Mouse (Mus musculus) kidney, embryonic 14.5 days (tissue): ENCODE measurements at regions not wholly inside any gene's neighbourhood (a gene's known extent, or its start where the extent isn't known, plus 50 kb on each side); places are given as distances from the start of the nearest gene placed in this dataset.

Experiments used
- ATAC-seq: fragments of 200-750 bp; cut with Nextera tagmentation; 2 replicates; pipeline ENCODE4 v1.8.0; 2017; ENCODE audit warnings: moderate number of reproducible peaks, mild to moderate bottlenecking, moderate TSS enrichment, moderate library complexity; ENCODE audit not compliant: low FRiP score, low TSS enrichment
- H3K27ac ChIP-seq: fragments of 300-500 bp; sonication (generic); 2 replicates; pipeline ENCODE4 v1.5.1; 2014; ENCODE audit warnings: low read depth, mild to moderate bottlenecking, low read length, moderate library complexity, mixed read lengths
- H3K27me3 ChIP-seq: fragments of 300-500 bp; sonication (generic); 2 replicates; pipeline ENCODE4 v1.6.1; 2014; ENCODE audit warnings: mild to moderate bottlenecking, low read length; ENCODE audit not compliant: control insufficient read depth, insufficient read depth
- H3K36me3 ChIP-seq: fragments of 300-500 bp; sonication (generic); 2 replicates; pipeline ENCODE4 v1.6.1; 2014; ENCODE audit warnings: low read length, mixed read lengths; ENCODE audit not compliant: control insufficient read depth, insufficient read depth
- H3K4me1 ChIP-seq: fragments of 300-500 bp; sonication (generic); 2 replicates; pipeline ENCODE4 v1.6.1; 2014; ENCODE audit warnings: low read length, mixed read lengths; ENCODE audit not compliant: control insufficient read depth, insufficient read depth
- H3K4me2 ChIP-seq: fragments of 300-500 bp; sonication (generic); replicated peaks from 2 replicates; pipeline ENCODE4 v1.6.1; 2014; ENCODE audit warnings: low read depth, mild to moderate bottlenecking, low read length
- H3K4me3 ChIP-seq: fragments of 300-500 bp; sonication (generic); 2 replicates; pipeline ENCODE4 v1.5.1; 2014; ENCODE audit warnings: mild to moderate bottlenecking, low read length
- H3K9ac ChIP-seq: fragments of 300-500 bp; sonication (generic); 2 replicates; pipeline ENCODE4 v1.6.1; 2014; ENCODE audit warnings: low read depth, mild to moderate bottlenecking, low read length, moderate library complexity
- H3K9me3 ChIP-seq: fragments of 300-500 bp; sonication (generic); 2 replicates; pipeline ENCODE4 v1.6.1; 2016; ENCODE audit warnings: low read length; ENCODE audit not compliant: control insufficient read depth
- WGBS: fragments of 180-500 bp; shearing (Covaris S2); extraction: QIAGEN DNeasy Blood & Tissue Kit; methylation state at CpG from one replicate; pipeline ENCODE4 v1.1.7; 2014; 5-methylcytosine and 5-hydroxymethylcytosine counted together

DNA sequence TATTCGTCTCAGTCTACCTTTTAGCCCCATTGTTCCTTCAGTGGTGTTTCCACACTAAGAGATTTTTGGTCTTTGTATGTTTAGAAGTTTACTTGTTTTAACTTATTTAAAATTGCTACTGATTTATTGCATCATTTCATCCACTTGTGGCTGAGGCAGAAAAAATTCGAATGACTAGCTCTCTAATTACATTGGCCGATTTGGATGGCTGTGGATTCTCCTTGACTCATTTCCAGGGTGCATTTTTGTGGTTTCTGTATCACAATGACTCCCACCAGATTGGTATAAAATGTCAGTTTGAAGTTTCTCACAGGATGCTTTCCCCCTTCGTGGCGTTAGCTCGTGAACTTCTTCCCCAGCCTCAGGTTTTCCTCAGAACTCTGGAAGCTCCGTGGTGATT lies 217.5 kb upstream of the Isl1 start:
- Histone ChIP-seq H3K9ac (no peak overlapping the region), H3K27ac (no peak overlapping the region), H3K9me3 (no peaks in the 10 kb centered on the region), H3K4me2 (no peak overlapping the region), H3K36me3 (no peaks in the 10 kb centered on the region), H3K4me1 (no peaks in the 10 kb centered on the region), H3K4me3 (no peak overlapping the region), H3K27me3 (no peaks in the 10 kb centered on the region; the same call in 1 of the 2 replicates)
- no peak for ATAC-seq
- WGBS = 45% methylated on average over 7 of the region's 7 CpGs

GRCm38 (mm10) chr13:116523713-116524303 lies 214.3 kb upstream of the Isl1 start:
- Histone ChIP-seq H3K4me2 (no peak overlapping the region), H3K36me3 (no peaks in the 10 kb centered on the region), H3K4me1 (no peaks in the 10 kb centered on the region), H3K4me3 (no peak overlapping the region), H3K9ac (no peak overlapping the region), H3K27ac (no peak overlapping the region), H3K9me3 (no peaks in the 10 kb centered on the region), H3K27me3 (no peaks in the 10 kb centered on the region)
- no peak for ATAC-seq
- WGBS = 5% methylated on average over 8 of the region's 8 CpGs

- 9% methylated on average over 13 of the region's 13 CpGs for WGBS
- H3K27me3 ChIP-seq = peaks cover 7% of the 10 kb centered on the region
- no peak overlapping the region for H3K27ac ChIP-seq
- no peak overlapping the region for H3K4me2 ChIP-seq
- no peak overlapping the region for H3K9ac ChIP-seq
- H3K9me3 ChIP-seq = no peaks in the 10 kb centered on the region
- H3K4me1 ChIP-seq = no peaks in the 10 kb centered on the region
- H3K36me3 ChIP-seq = no peaks in the 10 kb centered on the region
- no peak for ATAC-seq
- no peak overlapping the region for H3K4me3 ChIP-seq
These were observed 205.3 kb upstream of the Isl1 start for GRCm38 (mm10) chr13:116514640-116515311.

DNA sequence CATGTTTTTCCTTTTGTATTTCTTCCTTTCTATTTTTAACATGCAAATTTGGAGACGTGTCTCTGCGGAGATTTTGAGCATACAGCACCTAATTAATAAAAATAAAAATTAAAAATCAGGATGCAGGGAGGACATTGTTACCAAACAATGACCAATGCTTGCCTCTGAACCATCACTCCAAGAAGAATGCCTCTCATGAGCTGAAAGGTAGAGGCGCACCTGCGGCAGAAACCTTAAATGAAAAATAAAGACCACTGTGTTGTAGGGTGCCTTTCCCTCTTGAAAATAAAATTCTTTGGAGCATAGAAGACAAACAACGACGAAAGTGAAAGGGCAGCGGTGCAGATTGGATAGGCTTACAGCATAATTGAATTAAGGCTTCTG lies 204.8 kb upstream of the Isl1 start:
- Histone ChIP-seq H3K4me1 (no peaks in the 10 kb centered on the region), H3K27me3 (peaks cover 7% of the 10 kb centered on the region), H3K27ac (no peak overlapping the region), H3K4me3 (no peak overlapping the region), H3K9me3 (no peaks in the 10 kb centered on the region), H3K9ac (no peak overlapping the region), H3K4me2 (no peak overlapping the region), H3K36me3 (no peaks in the 10 kb centered on the region)
- 44% methylated on average over 7 of the region's 7 CpGs for WGBS
- ATAC-seq = no peak

GRCm38 (mm10) chr13:116512398-116512797 lies 202.9 kb upstream of the Isl1 start:
- Histone ChIP-seq H3K4me2 (no peak overlapping the region), H3K27ac (no peak overlapping the region), H3K4me1 (no peaks in the 10 kb centered on the region), H3K9ac (no peak overlapping the region), H3K27me3 (peaks cover 7% of the 10 kb centered on the region), H3K36me3 (no peaks in the 10 kb centered on the region), H3K9me3 (no peaks in the 10 kb centered on the region), H3K4me3 (no peak overlapping the region)
- ATAC-seq = no peak
- WGBS = 81% methylated on average over 4 of the region's 4 CpGs

DNA sequence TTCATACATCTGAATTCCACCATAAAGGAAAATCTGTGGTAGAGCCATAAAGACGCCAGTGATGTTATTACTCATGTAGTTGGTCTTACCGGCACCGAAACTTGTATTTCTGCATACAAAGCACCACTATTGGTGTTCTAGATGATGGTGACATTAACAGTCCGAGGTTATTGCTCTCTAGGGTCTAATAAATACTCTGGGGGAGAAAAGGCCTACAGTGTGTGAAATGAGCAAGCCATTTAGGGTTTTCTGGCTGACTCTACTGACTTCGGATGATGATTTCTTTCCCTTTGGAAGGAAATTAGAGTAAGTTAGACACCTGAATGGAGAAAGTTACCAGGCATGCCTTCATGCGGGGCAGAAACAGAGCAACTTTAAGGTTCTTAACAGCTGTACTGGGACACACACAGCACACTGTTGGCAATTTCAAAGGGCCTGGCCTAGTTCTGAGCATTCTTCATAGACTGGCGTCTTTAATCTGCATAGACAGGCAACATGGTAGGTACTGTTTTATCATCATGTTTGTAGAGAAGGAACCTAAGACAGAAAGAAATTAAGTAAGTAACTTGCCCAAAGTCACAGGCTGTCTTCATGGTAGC lies 198.8 kb upstream of the Isl1 start:
- no peaks in the 10 kb centered on the region for H3K27me3 ChIP-seq
- WGBS = 69% methylated on average over 7 of the region's 7 CpGs
- H3K9ac ChIP-seq = no peak overlapping the region
- no peak overlapping the region for H3K27ac ChIP-seq
- no peak overlapping the region for H3K4me3 ChIP-seq
- no peaks in the 10 kb centered on the region for H3K36me3 ChIP-seq
- no peaks in the 10 kb centered on the region for H3K9me3 ChIP-seq
- H3K4me2 ChIP-seq = no peak overlapping the region
- no peak for ATAC-seq
- H3K4me1 ChIP-seq = no peaks in the 10 kb centered on the region

GRCm38 (mm10) chr13:116497659-116498414 lies 188.3 kb upstream of the Isl1 start:
- peaks cover 6% of the 10 kb centered on the region; the same call in 1 of the 2 replicates for H3K27me3 ChIP-seq
- ATAC-seq = no peak
- WGBS = 71% methylated on average over 6 of the region's 6 CpGs

GRCm38 (mm10) chr13:116495641-116496040 lies 186.2 kb upstream of the Isl1 start:
- Histone ChIP-seq H3K27me3 (peaks cover 13% of the 10 kb centered on the region; the same call in 1 of the 2 replicates), H3K4me3 (no peak overlapping the region), H3K9ac (no peak overlapping the region), H3K4me1 (no peaks in the 10 kb centered on the region), H3K9me3 (no peaks in the 10 kb centered on the region), H3K27ac (no peak overlapping the region), H3K4me2 (no peak overlapping the region), H3K36me3 (no peaks in the 10 kb centered on the region)
- no peak for ATAC-seq
- WGBS = 21% methylated on average over 2 of the region's 2 CpGs

More at GRCm38 (mm10) chr13:116497659-116498414, 188.3 kb upstream of the Isl1 start:
- H3K4me1 ChIP-seq = no peaks in the 10 kb centered on the region
- H3K4me3 ChIP-seq = no peak overlapping the region
- H3K36me3 ChIP-seq = no peaks in the 10 kb centered on the region
- no peaks in the 10 kb centered on the region for H3K9me3 ChIP-seq
- H3K4me2 ChIP-seq = no peak overlapping the region
- no peak overlapping the region for H3K9ac ChIP-seq
- H3K27ac ChIP-seq = no peak overlapping the region

DNA sequence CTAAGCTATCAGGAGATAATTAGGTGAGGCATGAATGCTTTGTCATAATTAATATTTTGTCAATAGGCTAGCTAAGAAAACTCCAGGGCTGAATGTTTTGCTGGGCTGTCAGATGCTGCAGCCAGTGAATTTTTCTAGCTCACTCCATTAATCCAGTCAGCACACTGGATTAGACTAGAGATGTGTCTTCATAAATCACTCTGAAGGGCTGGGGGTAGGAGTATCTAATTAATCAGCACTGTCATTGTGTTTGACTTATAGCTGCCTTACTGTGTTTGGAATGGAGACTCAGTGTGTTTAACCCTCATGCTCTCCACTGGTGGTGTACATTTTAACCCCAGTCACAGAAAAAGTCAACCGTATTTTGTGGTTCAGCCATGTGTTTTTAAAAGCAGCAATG lies 179.9 kb upstream of the Isl1 start:
- no peaks in the 10 kb centered on the region for H3K4me1 ChIP-seq
- no peak overlapping the region for H3K4me2 ChIP-seq
- H3K9me3 ChIP-seq = no peaks in the 10 kb centered on the region
- 11% methylated on average over 1 of the region's 1 CpGs for WGBS
- ATAC-seq = peak; percentile 93; the same call in 1 of the 2 replicates
- H3K9ac ChIP-seq = no peak overlapping the region
- H3K27me3 ChIP-seq = peaks cover 14% of the 10 kb centered on the region; the same call in 1 of the 2 replicates
- no peak overlapping the region for H3K4me3 ChIP-seq
- H3K27ac ChIP-seq = no peak overlapping the region
- no peaks in the 10 kb centered on the region for H3K36me3 ChIP-seq
